8 mouse cellular contexts compared by ENCODE assay signal in genomic region chr8:8992461-8993032, GRCm38 (mm10).
DNase-seq lines count a peak whose midpoint lies in the region; ATAC-seq lines count a peak whose summit lies in the region.

No protein-coding gene starts in this region.

- peak overlapping the region; percentile 49 for H3K27ac ChIP-seq in hindbrain, embryonic 13.5 days

- WGBS in hindbrain, embryonic 13.5 days: 4% methylated on average over 11 of the region's 11 CpGs

- peaks cover 42% of the 10 kb centered on the region for H3K4me1 ChIP-seq in hindbrain, embryonic 13.5 days (replicated peaks)

- peak overlapping the region; percentile 44; the same call in 1 of the 2 replicates for H3K9ac ChIP-seq in hindbrain, embryonic 13.5 days

- no peak for ATAC-seq in hindbrain, embryonic 13.5 days (ENCODE audit: low FRiP score)

- peak; percentile 76 for DNase-seq in R1 (ENCODE audit: low read depth, low spot score)
- peak; percentile 39 for DNase-seq in cerebellum, adult 9-11 months
- DNase-seq in frontal cortex, postnatal 14 days (ENCODE audit: low spot score in 2 of 2): peak; percentile 66 to 81
- DNase-seq in layer of hippocampus, postnatal 14 days (ENCODE audit: low spot score in 2 of 2): peak; percentile 81 to 88
- peak; percentile 93 for DNase-seq in lung, postnatal 14 days
- peak; percentile 84 to 91 for DNase-seq in right cerebral cortex, adult 2 months (ENCODE audit: low spot score in 2 of 2)
- DNase-seq in yolk sac, embryonic 10.5 days (ENCODE audit: low spot score): peak; percentile 64

- H3K36me3 ChIP-seq in hindbrain, embryonic 13.5 days: no peaks in the 10 kb centered on the region

- H3K27me3 ChIP-seq in hindbrain, embryonic 13.5 days: 0 out of 2 replicates have a peak, but pooled peaks cover 2% of the 10 kb centered on the region

- H3K9me3 ChIP-seq in hindbrain, embryonic 13.5 days: no peaks in the 10 kb centered on the region

- H3K4me2 ChIP-seq in hindbrain, embryonic 13.5 days: peak overlapping the region; percentile 36

- H3K4me3 ChIP-seq in hindbrain, embryonic 13.5 days: no peak overlapping the region

Comparison
In these comparisons a context has a peak if more than half of its experiments do, and no peak if none do; other contexts are left out.
1. DNase-seq: peak in every context shown above with its lines; median percentile 93 in lung, postnatal 14 days; 88 in right cerebral cortex, adult 2 months; 84 in layer of hippocampus, postnatal 14 days; 76 in R1; 74 in frontal cortex, postnatal 14 days; 64 in yolk sac, embryonic 10.5 days; 39 in cerebellum, adult 9-11 months.